Mouse (Mus musculus): ENCODE data around the gene Tor4a.
A peak's percentile ranks its signal among the peaks of the same experiment; 100 is the strongest.

Tor4a gene

DNA sequence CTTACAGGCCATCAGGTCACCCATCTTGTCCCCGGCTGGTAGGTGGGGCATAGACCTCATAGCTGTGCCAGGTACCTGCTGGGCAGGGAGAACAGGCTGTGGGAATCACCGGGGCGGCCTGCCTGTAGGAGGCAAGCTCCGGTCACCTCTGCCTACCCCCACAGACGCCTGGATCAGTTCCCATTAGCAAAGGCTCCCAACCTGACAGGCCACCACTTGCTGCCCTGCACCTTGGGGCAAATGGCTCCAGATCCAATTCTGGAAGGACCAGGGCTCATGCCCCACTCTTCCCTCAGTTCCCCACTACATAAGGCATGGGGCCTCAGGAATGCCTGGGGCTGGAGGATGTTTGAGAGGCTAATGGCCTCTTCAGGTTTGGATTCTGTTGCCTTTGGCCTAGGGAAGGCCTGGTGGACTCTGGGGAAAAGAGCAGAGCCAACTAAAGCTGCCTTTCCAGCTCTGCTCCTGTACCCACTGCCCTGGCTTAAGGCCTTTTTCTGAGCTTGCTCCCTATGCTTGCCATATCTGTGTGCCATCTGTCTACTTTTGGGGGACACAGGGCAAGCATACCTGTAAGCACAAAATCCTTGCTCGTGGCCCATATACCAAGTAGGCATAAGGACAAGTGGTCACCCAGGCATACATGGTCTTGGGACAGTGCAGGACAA lies 25.5 kb downstream of the Tor4a start:
- DNase-seq (ENCODE audit: low spot score in 2 of 2), result no peak

DNA sequence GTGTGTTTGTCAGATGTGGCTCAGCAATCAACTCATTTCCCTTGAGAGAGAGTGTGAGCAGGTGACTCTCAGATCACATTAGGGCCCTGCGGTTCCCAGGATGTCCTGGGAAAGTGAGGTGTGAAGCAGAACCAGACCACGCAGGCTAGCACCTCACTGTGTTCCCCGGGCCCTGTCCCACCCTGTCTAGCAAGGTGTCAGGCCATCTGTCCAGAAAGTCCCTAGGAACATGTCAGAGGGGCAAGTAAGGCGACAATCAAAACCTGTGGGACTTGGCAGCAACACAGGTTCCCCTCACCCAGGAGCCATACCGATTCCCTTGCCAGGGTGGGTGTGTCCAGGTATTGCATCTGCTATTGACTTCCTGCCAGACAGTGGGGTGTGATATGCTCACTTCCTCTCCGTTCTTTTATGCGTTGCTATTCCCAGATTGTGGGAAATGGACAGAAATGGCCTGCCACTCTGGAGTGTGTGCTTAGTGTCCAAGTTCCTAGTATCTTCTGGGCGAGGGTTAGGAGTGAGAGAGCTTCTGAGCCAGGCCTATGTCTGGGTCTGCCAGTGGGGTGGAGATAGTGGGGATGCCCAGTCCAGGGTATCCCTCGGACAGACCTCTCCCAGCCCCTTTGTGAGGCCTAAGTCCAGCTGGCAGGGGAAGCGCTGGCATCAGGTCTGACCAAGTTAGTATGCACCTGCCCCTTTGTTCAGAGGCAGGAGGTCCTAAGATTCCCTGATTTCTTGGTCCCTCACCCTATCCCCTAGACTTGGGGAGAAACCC lies 26.2 kb downstream of the Tor4a start:
- peak in 1 of 2 experiments; percentile 14 for DNase-seq (ENCODE audit: low spot score in 2 of 2)

DNA sequence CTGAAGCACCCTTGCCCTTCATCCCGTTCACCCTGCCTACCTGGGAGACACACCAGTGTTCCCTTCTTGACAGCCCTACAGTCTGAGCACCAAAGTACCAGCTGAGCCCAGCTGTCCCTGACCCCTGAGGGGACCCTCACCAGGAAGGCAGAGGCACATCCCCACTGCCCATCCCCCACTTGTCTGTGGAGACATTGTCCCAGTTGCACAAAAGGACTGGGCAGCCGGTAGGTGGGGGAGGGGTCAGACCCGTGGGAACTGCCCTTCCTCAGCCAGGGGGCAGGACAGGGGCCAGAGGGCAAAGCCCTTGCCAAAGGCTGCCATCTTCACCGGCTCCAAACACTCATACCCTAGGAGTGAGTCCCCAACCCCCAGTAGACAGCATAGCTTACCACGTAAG lies 26.9 kb downstream of the Tor4a start:
- peak in 1 of 2 experiments; percentile 14 for DNase-seq (ENCODE audit: low spot score in 2 of 2)

DNA sequence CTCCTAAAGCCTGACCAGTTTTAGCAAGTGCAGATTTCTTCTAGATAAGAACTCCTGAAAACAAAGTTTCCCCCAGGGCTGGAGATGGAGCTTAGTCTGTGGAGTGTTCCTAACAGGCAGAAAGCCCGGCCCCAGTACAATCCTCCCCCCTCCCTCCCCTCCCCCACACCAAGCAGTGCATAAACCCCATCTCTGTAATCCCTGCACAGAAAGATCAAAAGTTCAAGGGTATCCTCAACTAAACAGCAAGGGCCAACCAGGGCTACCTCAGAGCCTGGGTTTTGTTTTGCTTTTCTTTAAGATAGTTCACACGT lies 28.1 kb downstream of the Tor4a start:
- DNase-seq (ENCODE audit: low spot score in 2 of 2), result no peak

DNA sequence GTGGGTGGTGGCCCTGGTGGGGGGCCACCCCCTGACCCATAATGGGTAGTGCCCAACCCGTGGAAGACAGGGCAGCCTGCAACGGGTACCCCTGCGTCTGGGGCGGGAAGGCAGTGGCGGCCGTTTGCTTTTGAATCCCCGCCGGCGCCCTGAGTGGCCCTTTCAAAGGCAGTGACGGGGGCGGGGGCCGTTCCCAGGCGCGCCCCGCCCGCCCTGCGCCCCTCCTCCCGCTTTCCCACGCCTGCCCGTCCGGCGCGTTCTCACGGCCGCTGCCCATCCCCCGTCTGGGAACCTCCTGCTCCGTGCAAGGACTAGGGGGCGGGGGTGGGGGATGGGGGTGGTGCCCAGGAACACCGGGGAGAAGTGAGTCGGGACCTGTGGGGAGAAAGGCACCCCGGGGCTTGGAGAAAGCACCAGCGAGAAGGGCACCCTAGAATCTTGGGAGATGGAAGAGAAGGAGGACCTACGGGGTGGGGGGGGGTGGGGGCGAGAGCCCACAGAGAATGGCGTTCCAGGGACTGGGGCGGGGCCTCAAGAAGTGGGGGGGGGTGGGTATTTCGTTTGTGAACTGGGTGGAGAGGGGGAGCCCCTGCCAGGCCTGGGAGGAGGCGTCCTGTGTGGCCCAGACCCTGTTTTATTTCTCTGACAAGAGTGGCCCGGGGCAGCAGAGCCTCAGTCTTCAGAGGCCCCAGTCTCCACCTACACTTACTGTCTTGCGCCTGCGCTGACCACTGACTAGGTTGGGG lies 28.6 kb downstream of the Tor4a start:
- DNase-seq (ENCODE audit: low spot score in 2 of 2), result peak; percentile 36 to 74

DNA sequence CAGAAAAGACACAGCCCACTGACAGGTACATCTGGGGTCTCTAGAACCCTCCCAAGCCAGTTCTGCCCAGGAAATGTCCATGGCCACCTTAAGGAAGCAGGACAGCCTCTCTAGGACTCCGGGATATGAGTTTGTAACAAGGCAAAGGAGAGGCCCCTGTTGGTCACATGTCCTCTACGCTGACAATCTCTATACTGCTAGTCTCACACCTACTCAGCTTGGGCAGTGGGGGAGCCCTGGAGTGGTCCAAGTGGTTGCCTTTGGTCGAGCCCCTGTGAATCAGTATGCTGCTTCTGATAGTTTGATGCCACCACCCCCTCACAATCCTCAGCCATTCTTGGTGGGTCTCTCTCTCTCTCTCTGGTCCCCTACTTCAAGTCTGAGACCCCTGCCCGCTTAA lies 29.2 kb downstream of the Tor4a start:
- peak in 1 of 2 experiments; percentile 33 for DNase-seq (ENCODE audit: low spot score in 2 of 2)

DNA sequence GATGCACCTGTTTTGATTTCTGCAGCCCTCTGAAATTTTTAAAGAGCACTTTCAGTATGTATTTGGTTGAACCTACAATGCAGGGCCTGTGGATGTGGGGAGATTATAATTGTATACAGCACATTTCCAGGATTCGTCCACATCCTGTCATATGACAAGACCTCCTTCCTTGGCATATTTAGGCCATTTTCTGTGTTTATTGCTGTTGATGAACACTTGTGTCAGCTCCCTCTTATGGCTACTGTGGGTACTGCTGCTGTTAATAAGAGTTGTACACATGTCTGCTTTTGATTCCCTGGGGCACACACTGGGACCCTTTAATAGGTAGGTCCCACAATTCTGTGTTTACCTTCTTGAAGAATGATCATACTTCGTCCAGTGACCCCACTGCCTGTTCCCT lies 39.0 kb downstream of the Tor4a start:
- peak in 1 of 2 experiments; percentile 73 for DNase-seq (ENCODE audit: low spot score in 2 of 2)

DNA sequence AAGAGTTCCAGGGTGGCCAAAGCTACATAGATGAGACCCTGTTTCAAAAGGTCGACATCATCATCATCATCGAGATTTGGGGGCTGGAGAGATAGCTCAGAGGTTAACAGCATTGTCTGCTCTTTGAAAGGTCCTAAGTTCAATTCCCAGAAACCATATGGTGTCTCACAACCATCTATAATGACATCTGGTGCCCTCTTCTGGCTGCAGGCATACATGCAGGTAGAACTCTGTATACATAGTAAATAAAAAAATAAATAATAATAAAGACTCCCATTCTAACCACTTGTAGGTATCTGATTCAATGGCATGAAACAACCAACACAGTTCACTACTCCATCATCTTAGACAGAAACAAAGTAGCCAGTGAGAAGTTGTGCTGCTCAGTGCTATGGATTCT lies 39.7 kb downstream of the Tor4a start:
- DNase-seq (ENCODE audit: low spot score in 2 of 2), result peak in 1 of 2 experiments; percentile 38

DNA sequence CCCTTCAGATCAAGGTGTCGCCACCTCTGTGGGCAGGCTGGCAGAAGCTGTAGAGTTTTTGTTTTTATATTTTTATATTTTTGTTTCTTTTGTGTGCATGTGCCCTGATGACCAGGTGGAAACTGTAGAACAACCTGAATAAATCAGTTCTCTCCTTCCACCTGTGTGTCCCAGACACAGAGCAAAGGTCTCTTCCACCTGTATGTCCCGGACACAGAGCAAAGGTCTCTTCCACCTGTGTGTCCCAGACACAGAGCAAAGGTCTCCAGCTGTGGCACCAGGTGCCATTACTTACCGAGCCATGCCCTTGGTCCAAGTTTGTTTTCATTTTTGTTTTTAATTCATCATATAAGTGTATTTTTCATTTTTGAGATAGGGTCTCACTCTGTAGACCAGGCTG lies 40.5 kb downstream of the Tor4a start:
- no peak for DNase-seq (ENCODE audit: low spot score in 2 of 2)

DNA sequence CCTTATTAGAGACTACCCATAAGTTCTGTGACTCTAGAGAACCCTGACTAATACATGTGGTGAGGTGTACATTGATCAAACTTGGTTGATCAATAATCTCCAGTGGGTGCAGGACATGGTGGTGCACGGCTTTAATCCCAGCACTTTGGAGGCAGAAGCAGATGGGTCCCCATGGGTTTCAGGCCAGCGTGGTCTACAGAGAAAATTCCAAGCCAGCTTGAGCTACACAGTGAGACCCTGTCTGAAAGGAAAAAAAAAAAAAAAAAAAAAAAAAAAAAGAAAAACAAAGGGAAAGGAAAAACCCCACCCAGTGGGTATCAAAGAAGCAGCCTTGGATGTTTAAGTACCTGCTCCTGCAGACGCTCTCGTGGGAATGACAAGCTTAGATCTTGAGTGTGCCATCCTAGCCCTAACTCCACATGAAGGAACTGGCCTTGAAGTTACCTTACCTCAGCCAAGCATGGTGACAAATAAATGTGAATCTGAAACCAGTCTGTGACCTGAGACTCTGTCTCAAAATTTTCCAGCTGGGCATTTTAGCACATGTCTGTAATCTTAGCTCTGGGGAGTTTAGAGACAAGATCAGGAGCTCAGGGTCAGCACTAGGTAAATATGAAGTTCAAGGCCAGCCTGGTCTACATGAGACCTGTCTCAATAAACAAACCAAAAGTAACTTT lies 45.3 kb downstream of the Tor4a start:
- DNase-seq (ENCODE audit: low spot score in 2 of 2), result no peak

DNA sequence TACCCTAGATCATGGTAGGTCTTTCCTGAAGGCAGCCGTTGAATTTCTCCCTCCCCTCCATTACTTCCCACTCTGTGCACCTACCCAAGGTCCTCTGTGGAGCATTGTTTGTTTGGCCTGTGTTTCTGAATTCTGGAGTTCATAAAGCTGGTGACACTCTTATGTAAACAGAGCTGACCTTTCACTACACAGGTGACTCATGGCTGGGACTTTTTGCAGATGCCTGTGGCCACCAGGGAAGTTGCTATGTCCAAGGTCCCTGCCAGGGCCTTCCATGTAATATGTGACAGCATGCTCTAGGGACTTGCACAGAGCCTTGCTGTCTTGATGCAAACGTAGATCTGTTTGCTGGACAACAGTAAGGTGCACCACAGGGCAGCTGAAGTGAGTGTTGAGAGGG lies 47.0 kb downstream of the Tor4a start:
- DNase-seq (ENCODE audit: low spot score in 2 of 2), result no peak

DNA sequence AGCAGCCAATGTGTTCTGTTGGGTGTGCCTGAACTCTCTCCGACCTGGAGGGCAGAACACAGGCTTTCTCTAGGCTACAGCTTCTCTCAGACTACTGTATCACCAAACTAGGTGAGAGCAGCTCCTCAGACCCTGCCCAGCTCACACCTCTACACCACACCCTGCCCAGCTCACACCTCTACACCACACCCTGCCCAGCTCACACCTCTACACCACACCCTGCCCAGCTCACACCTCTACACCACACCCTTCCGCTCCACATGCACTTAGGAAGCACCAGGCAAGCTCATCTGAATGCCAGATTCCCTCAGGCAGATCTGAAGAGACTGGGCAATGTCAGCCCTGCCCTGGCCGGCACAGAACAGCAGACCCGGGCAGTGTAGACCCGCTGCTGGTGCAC lies 48.8 kb downstream of the Tor4a start:
- DNase-seq (ENCODE audit: low spot score in 2 of 2), result no peak

DNA sequence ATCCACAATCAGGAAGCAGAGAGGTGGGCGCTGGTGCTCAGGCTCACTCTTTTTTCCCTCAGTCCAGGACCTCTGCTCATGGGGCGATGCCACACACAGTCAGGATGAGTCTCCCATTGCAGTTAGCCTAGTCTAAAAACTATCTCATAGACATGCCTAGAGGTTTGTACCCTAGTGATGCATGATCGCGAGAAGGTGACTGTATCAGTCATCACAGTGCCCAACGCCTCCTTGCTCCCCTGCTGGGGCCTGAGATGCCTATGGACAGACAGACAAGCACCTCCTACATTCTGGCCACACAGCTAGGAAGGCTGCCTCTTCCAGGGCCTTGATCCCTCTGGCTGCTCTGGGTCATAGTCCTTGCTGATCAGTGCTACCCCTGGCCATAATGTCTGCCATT lies 49.3 kb downstream of the Tor4a start:
- DNase-seq (ENCODE audit: low spot score in 2 of 2), result no peak

DNA sequence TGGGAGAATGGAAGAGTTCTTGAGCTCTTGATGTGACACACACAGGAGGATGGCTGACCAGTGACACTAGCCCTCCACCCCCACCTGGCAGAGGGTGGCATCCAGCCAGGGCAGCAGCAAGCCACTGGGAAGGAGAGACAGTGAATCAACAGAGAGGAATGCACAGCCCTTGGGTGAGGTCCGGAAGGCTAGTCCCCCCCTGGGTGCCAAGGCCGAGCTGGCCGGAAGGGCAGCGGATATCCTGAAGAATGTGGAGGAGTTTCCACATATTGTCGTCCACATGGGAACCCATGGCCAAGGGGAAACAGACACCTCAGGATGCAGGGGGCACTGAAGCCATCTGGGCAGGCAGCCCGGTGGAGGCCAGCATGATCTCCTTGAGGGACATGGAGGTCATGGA lies 51.3 kb downstream of the Tor4a start:
- no peak for DNase-seq (ENCODE audit: low spot score in 2 of 2)
